Mouse (Mus musculus): Measurements from ENCODE around the gene Gnl1. TPM values are rescaled to one million over a fixed set of nuclear protein-coding genes. Genes with fewer than 3 reads are reported as not detected.
"Not testable (repeated sequence)": the region's sequence is repeated elsewhere in the genome, so short reads cannot be mapped to it uniquely, and the experiment has no call there.

Gnl1 gene
- polyA plus RNA-seq, 1 experiment from 2014 or later, result 43.1 TPM

DNA sequence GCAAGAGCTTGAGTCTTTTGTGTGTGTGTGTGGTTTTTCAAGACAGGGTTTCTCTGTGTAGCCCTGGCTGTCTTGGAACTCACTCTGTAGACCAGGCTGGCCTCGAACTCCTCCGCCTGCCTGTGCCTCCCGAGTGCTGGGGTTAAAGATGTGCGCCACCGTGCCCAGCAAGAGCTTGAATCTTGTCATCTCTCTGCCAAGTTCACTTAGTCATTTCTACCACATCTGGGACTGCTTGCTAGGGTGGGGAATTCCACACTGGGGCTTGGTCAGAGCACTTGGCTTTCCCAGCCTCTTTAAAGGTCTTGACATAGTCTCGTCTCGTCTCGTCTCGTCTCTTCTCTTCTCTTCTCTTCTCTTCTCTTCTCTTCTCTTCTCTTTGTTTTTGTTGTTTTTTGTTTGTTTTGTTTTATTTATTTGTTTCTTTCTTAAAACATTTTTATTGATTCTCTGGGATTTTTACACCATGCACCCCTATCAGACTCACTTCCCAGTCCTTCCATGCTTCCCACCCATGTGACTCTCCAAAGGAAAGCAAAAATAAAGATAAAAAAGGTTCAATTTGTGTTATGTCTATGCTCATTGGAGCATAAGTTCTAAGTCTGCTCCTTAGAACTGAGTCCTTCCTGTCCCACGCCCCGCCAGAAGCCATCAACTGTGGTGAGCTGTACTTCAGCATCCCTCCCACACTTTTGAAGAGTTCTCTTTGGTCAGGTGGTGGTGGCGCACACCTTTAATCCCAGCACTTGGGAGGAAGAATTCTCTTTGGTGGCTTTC, 21.7 kb downstream of the Gnl1 start:
- no peak overlapping the region for H3K4me2 ChIP-seq (ENCODE audit: low read depth, low read length)
- ATAC-seq (ENCODE audit: low read depth), result no peak

DNA sequence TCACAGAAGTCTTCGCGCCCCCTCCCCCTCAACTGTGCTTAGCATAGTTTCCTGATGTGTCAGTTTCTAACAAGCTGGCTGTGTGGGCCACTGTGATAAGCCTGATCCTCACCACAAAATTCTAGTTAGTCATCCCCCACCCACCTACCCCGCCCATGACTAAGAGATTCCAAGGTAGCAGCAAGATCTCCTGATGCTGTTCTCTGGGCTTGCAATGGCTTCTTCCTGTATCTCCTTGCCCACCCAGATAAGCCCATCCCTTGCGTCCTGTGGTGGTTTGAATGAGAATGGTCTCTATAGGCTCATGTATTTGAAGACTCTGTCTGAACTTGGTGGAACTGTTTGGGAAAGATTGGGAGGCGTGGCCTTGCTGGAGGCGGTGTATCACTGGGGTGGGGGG, 22.3 kb downstream of the Gnl1 start:
- H3K4me3 ChIP-seq (ENCODE audit: low read length), result no peak overlapping the region
- H3K4me2 ChIP-seq (ENCODE audit: low read depth, low read length), result no peak overlapping the region
- no peak overlapping the region for H3K27ac ChIP-seq (ENCODE audit: low read length)
- no peaks in the 10 kb centered on the region; the same call in 1 of the 2 replicates for H3K9me3 ChIP-seq (ENCODE audit: control insufficient read depth, low read length)
- H3K36me3 ChIP-seq (ENCODE audit: control insufficient read depth, insufficient read depth, low read length), result no peaks in the 10 kb centered on the region
- no peak overlapping the region for H3K9ac ChIP-seq (ENCODE audit: low read length)
- ATAC-seq (ENCODE audit: low read depth), result no peak
- H3K4me1 ChIP-seq (replicated peaks; ENCODE audit: control insufficient read depth, insufficient read depth, low read length), result peaks cover 8% of the 10 kb centered on the region
- WGBS, result 92% methylated on average over 6 of the region's 6 CpGs
- H3K27me3 ChIP-seq (ENCODE audit: control insufficient read depth, insufficient read depth, low read depth, low read length), result no peaks in the 10 kb centered on the region

More for the DNA sequence above, 21.7 kb downstream of the Gnl1 start:
- Histone ChIP-seq H3K4me3 (ENCODE audit: low read length) (no peak overlapping the region), H3K4me1 (replicated peaks; ENCODE audit: control insufficient read depth, insufficient read depth, low read length) (peaks cover 8% of the 10 kb centered on the region), H3K36me3 (ENCODE audit: control insufficient read depth, insufficient read depth, low read length) (no peaks in the 10 kb centered on the region), H3K27ac (ENCODE audit: low read length) (no peak overlapping the region), H3K9me3 (ENCODE audit: control insufficient read depth, low read length) (no peaks in the 10 kb centered on the region; the same call in 1 of the 2 replicates), H3K27me3 (ENCODE audit: control insufficient read depth, insufficient read depth, low read depth, low read length) (no peaks in the 10 kb centered on the region), H3K9ac (ENCODE audit: low read length) (no peak overlapping the region)
- 87% methylated on average over 12 of the region's 12 CpGs for WGBS

DNA sequence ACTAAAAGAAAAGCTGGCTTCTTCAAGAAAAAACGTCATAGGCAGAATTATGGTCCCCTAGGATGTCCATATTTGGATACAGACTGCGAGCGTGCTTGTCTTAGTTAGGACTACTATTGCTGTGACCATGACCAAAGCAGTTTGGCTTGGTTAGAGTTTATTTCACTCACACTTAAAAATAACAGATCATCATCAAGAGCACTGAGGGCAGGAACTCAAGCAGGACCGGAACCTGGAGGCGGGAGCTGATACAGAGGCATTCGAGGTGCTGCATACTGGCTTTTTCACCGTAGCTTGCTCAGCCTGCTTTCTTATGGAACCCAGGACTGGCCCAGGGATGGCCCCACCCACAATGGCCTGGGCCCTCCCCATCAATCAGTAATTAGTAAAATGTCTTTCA, 23.7 kb downstream of the Gnl1 start:
- Histone ChIP-seq H3K36me3 (ENCODE audit: control insufficient read depth, insufficient read depth, low read length) (no peaks in the 10 kb centered on the region), H3K4me1 (replicated peaks; ENCODE audit: control insufficient read depth, insufficient read depth, low read length) (no peaks in the 10 kb centered on the region), H3K9ac (ENCODE audit: low read length) (no peak overlapping the region), H3K4me2 (ENCODE audit: low read depth, low read length) (no peak overlapping the region), H3K4me3 (ENCODE audit: low read length) (no peak overlapping the region), H3K27ac (ENCODE audit: low read length) (no peak overlapping the region), H3K9me3 (ENCODE audit: control insufficient read depth, low read length) (no peaks in the 10 kb centered on the region; the same call in 1 of the 2 replicates), H3K27me3 (ENCODE audit: control insufficient read depth, insufficient read depth, low read depth, low read length) (no peaks in the 10 kb centered on the region)
- ATAC-seq (ENCODE audit: low read depth), result no peak
- WGBS, result 87% methylated on average over 7 of the region's 7 CpGs

DNA sequence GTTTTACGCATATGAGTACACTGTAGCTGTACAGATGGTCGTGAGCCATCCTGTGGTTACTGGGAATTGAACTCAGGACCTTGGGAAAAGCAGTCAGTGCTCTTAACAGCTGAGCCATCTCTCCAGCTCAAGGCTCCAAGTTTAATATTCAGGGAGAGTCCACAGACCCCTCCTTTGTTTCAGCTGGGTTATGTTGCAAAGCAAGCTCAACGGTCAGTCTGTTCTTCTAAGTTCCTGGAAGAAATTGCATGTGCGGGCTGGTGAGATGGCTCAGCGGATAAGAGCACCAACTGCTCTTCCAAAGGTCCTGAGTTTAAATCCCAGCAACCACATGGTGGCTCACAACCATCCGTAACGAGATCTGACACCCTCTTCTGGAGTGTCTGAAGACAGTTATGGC, 24.8 kb downstream of the Gnl1 start:
- WGBS, result 88% methylated on average over 7 of the region's 7 CpGs
- H3K27me3 ChIP-seq (ENCODE audit: control insufficient read depth, insufficient read depth, low read depth, low read length), result not testable (repeated sequence)

DNA sequence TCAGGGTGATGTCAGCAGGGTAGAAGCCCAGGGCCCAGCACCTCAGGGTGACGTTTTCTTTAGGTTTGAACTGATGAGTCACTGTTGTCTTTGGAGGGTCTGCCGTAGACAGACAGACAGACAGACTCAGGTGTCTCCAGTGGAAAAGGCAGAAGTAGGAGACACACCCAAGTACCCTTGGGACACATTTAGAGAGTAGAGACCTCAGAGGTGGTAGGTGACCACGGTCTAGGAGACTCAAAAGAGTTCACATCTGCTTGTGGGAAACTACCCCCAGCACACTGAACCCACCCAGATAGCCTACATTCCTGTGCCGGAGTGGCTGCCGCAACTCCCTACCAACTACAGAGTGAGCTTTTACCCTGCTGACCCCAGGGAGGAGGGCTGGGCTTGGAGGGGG, 35.3 kb downstream of the Gnl1 start:
- Histone ChIP-seq H3K27ac (ENCODE audit: low read length) (no peak overlapping the region), H3K36me3 (ENCODE audit: control insufficient read depth, insufficient read depth, low read length) (peaks cover 2% of the 10 kb centered on the region; the same call in 1 of the 2 replicates), H3K9me3 (ENCODE audit: control insufficient read depth, low read length) (no peaks in the 10 kb centered on the region), H3K4me3 (ENCODE audit: low read length) (no peak overlapping the region), H3K9ac (ENCODE audit: low read length) (no peak overlapping the region), H3K27me3 (ENCODE audit: control insufficient read depth, insufficient read depth, low read depth, low read length) (no peaks in the 10 kb centered on the region), H3K4me2 (ENCODE audit: low read depth, low read length) (no peak overlapping the region), H3K4me1 (replicated peaks; ENCODE audit: control insufficient read depth, insufficient read depth, low read length) (no peaks in the 10 kb centered on the region)
- 89% methylated on average over 5 of the region's 5 CpGs for WGBS
- no peak for ATAC-seq (ENCODE audit: low read depth)

More for the DNA sequence above, 24.8 kb downstream of the Gnl1 start:
- not testable (repeated sequence) for H3K27ac ChIP-seq (ENCODE audit: low read length); H3K9ac ChIP-seq (ENCODE audit: low read length); ATAC-seq (ENCODE audit: low read depth); H3K36me3 ChIP-seq (ENCODE audit: control insufficient read depth, insufficient read depth, low read length); H3K4me3 ChIP-seq (ENCODE audit: low read length); H3K4me2 ChIP-seq (ENCODE audit: low read depth, low read length); H3K4me1 ChIP-seq (replicated peaks; ENCODE audit: control insufficient read depth, insufficient read depth, low read length); H3K9me3 ChIP-seq (ENCODE audit: control insufficient read depth, low read length)

DNA sequence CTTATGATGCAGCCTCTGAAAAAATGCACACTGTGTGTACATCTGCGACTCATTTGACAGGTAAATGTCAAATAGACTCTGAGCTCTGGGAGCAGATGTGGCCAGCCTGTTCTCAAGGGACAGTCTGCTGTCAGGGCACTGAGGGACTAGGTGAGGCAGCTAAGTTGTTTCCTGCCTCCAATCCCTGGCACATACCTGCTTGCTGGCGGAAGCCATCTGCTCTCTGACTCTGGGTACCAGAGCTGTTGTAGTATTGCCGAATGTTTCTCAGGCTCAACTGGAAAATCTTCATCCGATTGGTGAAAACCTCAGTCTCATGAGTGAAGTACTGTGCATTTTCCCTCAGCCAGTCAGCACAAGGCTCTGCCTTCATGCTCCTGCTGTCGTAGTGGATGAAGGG, 37.4 kb downstream of the Gnl1 start:
- no peak overlapping the region for H3K4me3 ChIP-seq (ENCODE audit: low read length)
- H3K4me1 ChIP-seq (replicated peaks; ENCODE audit: control insufficient read depth, insufficient read depth, low read length), result no peaks in the 10 kb centered on the region
- 78% methylated on average over 5 of the region's 5 CpGs for WGBS
- no peak overlapping the region for H3K27ac ChIP-seq (ENCODE audit: low read length)
- no peak for ATAC-seq (ENCODE audit: low read depth)
- H3K9ac ChIP-seq (ENCODE audit: low read length), result no peak overlapping the region
- H3K9me3 ChIP-seq (ENCODE audit: control insufficient read depth, low read length), result no peaks in the 10 kb centered on the region
- no peaks in the 10 kb centered on the region for H3K27me3 ChIP-seq (ENCODE audit: control insufficient read depth, insufficient read depth, low read depth, low read length)
- no peak overlapping the region for H3K4me2 ChIP-seq (ENCODE audit: low read depth, low read length)
- peaks cover 2% of the 10 kb centered on the region; the same call in 1 of the 2 replicates for H3K36me3 ChIP-seq (ENCODE audit: control insufficient read depth, insufficient read depth, low read length)

DNA sequence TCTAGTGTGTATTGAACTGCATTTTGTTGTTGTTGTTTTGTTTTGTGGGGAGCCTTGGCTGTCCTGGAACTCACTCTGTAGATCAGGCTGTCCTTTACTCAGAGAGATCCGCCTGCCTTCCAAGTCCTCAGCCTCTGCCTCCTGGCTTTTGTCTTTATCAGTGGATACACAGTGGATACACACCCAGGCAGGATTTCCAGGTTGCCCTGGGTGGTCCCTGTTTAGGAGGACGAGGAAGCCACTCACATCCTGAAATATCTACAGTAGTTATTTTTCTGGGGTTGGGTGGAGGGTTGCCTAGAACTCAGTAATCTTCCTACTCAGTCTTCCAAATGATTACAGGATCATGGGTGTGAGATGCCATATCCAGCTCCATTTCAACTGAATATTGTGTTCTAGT, 39.3 kb downstream of the Gnl1 start:
- Histone ChIP-seq H3K9ac (ENCODE audit: low read length) (no peak overlapping the region), H3K36me3 (ENCODE audit: control insufficient read depth, insufficient read depth, low read length) (peaks cover 2% of the 10 kb centered on the region; the same call in 1 of the 2 replicates), H3K27ac (ENCODE audit: low read length) (no peak overlapping the region), H3K9me3 (ENCODE audit: control insufficient read depth, low read length) (no peaks in the 10 kb centered on the region), H3K4me1 (replicated peaks; ENCODE audit: control insufficient read depth, insufficient read depth, low read length) (peaks cover 9% of the 10 kb centered on the region), H3K4me2 (ENCODE audit: low read depth, low read length) (no peak overlapping the region), H3K4me3 (ENCODE audit: low read length) (no peak overlapping the region), H3K27me3 (ENCODE audit: control insufficient read depth, insufficient read depth, low read depth, low read length) (no peaks in the 10 kb centered on the region)
- 47% methylated on average over 2 of the region's 2 CpGs for WGBS
- ATAC-seq (ENCODE audit: low read depth), result no peak

DNA sequence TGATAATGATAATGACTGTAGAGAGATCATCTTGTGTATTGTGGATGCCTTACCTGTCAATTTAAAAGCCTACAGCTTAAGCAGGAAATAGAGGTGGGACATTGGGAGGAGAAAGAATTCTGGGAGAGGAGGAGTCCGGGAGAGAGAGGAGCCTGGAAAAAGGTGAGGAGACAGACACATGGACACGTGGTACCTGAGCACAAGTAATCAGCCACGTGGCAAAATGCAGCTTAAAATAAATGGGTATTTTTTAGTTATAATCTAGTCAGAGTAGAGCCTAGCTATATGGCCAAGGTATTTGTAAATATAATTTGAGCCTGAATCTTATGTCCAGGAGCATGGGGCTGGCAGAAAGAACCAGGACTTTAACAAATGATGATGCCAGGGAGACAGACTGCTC, 39.9 kb downstream of the Gnl1 start:
- H3K9ac ChIP-seq (ENCODE audit: low read length), result no peak overlapping the region
- ATAC-seq (ENCODE audit: low read depth), result no peak
- H3K4me1 ChIP-seq (replicated peaks; ENCODE audit: control insufficient read depth, insufficient read depth, low read length), result peaks cover 11% of the 10 kb centered on the region
- WGBS, result 62% methylated on average over 3 of the region's 3 CpGs
- H3K27me3 ChIP-seq (ENCODE audit: control insufficient read depth, insufficient read depth, low read depth, low read length), result no peaks in the 10 kb centered on the region
- no peak overlapping the region for H3K27ac ChIP-seq (ENCODE audit: low read length)
- H3K36me3 ChIP-seq (ENCODE audit: control insufficient read depth, insufficient read depth, low read length), result no peaks in the 10 kb centered on the region
- H3K9me3 ChIP-seq (ENCODE audit: control insufficient read depth, low read length), result no peaks in the 10 kb centered on the region; the same call in 1 of the 2 replicates
- no peak overlapping the region for H3K4me3 ChIP-seq (ENCODE audit: low read length)
- H3K4me2 ChIP-seq (ENCODE audit: low read depth, low read length), result no peak overlapping the region

DNA sequence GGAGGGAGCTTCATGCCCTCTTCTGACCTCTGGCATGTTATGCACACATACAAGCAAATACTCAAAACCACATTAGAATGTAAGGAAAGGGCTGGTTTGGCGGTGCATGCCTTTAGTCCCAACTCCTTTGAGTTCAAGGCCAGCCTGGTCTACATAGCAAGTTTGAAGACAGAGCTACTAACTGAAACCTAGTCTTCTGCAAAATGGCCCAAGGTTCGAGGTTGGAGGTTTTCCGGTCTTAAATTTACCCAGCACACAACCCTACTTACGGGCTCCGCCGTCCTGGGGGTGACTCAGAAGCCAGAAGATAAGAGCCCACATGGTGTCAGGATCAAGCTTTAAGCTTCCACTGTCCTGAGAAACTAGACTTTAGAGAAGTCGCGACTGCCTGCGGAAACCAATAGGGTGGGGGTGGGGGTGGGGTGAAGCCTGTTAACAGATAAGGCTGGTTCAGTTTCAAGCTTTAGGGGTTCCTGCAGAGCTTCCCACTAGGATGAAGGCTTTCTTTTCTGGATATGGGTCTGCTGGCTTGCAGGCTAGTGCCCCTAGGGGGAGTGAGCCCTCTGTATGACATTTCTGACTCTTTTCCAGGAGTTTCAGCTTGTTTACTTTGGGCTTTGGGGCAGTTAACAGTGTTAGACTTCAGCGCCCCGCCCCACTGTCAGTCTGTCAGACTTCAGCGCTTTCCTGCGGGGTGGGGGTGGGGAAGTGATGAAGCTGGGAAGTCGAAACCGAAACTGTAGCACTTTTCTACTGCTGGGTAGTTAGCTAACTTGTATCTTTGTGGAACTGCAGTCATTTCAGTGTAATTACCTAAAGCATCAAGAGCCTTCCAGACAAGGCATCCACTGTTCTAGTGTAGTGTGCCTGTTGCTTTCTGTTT, 40.8 kb downstream of the Gnl1 start, which contains the start of gene H2-T24:
TSS of gene H2-T24 (minus strand) at position 370 of the 883 bp plus-strand sequence.
- no peak within 1 kb of the TSS for H3K27ac ChIP-seq (ENCODE audit: low read length)
- H3K27me3 ChIP-seq (ENCODE audit: control insufficient read depth, insufficient read depth, low read depth, low read length), result no peaks in the 10 kb centered on the region
- no peaks in the 10 kb centered on the region for H3K36me3 ChIP-seq (ENCODE audit: control insufficient read depth, insufficient read depth, low read length)
- H3K4me3 ChIP-seq (ENCODE audit: low read length), result peak within 1 kb of the TSS; percentile 24
- no peaks in the 10 kb centered on the region; the same call in 1 of the 2 replicates for H3K9me3 ChIP-seq (ENCODE audit: control insufficient read depth, low read length)
- 0 out of 2 replicates have a peak within 1 kb of the TSS, but pooled peaks have one; percentile 7 for H3K9ac ChIP-seq (ENCODE audit: low read length)
- 34% methylated on average over 15 of the region's 15 CpGs for WGBS
- ATAC-seq (ENCODE audit: low read depth), result peak; percentile 74
- H3K4me1 ChIP-seq (replicated peaks; ENCODE audit: control insufficient read depth, insufficient read depth, low read length), result peaks cover 11% of the 10 kb centered on the region
- peak within 1 kb of the TSS; percentile 36 for H3K4me2 ChIP-seq (ENCODE audit: low read depth, low read length)

Data from lung, embryonic 16.5 days (tissue).